Mouse (Mus musculus) bone marrow, adult 2 months (tissue): ENCODE measurements around the gene Tspan8.

Source experiments
- CTCF ChIP-seq: fragments of 200-500 bp; IDR thresholded peaks from 2 replicates; pipeline ENCODE4 v1.5.1; 2011; ENCODE audit warnings: low read length, control low read depth; ENCODE audit not compliant: control insufficient read depth, insufficient read depth
- POLR2A ChIP-seq: fragments of 200-500 bp; IDR thresholded peaks from 2 replicates; pipeline ENCODE4 v1.6.1; 2011; ENCODE audit warnings: low read depth, mild to moderate bottlenecking, control low read depth, low read length, borderline replicate concordance; ENCODE audit not compliant: control insufficient read depth

DNA sequence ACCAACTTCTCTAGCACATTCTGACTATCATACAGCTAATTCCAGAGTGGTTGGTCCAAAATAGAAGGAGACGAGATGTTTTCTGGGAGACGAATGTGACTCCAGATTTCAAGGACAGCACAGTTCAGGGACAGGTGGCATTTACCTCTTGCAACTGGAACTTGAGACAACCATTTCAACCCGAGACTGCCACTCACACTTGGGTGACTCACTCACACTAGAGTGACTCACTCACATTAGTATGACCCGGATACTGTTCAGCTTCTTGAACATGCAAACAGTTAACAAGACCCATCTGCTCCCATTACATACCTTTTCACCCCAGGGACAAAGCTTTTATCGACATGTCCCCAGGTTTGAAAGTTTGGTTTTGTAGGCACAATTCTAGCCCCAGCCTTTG, 12.2 kb downstream of the Tspan8 start:
- TF ChIP-seq POLR2A (no peak), CTCF (no peak)
